Mouse (Mus musculus) cerebellum, postnatal 10 days (tissue): ENCODE data around the gene Tbx1.

Experiments
- DNase-seq, 2 experiments: peaks; one replicate each; pipeline ENCODE4 v3.0.0; 2021; ENCODE audit warnings: mixed read lengths in 2 of 2

Gene Tbx1

GRCm38 (mm10) chr16:18589804-18590790 is at the start of gene Tbx1:
Gene Tbx1 (minus strand): TSS chr16:18590671.
- peak in 1 of 2 experiments; percentile 33 for DNase-seq

DNA sequence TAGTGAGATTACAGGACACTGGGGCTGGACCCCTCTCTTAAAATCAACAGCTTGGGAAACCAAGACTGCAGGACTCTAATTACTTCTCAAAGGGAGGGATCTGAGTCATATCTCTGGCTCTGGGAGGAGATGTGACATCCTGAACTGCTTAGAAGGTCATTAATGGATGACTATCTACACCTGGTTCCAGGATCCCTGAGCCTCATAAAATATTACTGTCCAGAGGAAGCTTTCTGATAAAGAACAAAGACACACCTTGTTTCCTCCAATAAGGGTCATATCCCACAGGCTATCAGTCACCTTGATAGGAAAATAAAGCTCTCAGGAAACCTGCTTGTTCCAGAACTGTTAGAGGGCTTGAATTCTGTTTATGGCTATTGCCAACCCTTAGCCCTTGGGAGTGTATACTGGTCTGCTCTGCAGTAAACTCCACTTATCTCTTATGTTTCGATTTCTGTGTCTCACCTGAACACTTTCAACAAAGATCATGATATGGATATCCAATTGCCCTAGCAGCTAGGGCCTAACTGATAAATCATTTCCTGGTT is 49.0 kb upstream of the Tbx1 start:
- no peak for DNase-seq

DNA sequence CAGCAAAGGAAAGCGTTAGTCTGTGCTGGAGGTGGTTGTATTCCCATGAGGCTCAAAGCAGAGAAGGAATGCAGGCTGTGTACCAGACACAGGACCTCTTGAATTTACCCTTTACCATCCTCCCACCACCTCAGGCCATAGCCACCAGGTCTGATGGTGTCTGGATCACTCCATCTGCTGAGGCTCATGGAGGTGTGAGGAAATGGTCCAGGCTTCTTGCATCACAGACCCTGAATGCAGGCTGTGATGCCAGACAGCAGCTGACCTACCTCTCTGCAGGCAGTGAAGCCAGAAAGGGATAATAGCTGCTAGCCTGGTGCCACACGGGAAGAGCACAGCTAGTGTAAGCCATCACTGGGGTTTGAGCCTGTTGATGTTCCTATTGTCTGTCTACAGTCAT is 47.9 kb upstream of the Tbx1 start:
- DNase-seq: no peak

- no peak for DNase-seq
Measured at GRCm38 (mm10) chr16:18636804-18637203, 46.3 kb upstream of the Tbx1 start.

GRCm38 (mm10) chr16:18636401-18636800 is 45.9 kb upstream of the Tbx1 start:
- no peak for DNase-seq

GRCm38 (mm10) chr16:18633333-18633732 is 42.9 kb upstream of the Tbx1 start:
- no peak for DNase-seq

DNA sequence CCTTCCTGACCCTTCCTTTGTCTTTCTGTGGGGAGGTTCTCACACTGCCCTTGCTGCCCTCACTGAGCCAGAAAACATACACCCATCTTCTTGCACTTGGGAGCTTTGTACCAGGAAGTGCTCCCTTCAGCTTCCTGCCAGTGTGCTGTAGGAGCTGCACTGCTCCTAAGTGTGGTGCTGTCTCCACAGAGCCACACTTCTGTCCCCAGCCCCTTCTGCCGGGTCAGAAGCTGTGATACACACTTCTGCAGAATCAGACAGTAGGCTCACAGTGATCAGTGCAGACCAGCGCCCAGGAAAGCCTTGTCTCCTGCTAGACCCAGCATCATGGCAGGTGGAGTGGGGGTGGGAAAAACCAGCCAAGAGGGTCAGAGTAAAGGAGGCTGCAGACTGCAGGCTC is 42.3 kb upstream of the Tbx1 start:
- no peak for DNase-seq

- peak in 1 of 2 experiments; percentile 38 for DNase-seq
Measured at GRCm38 (mm10) chr16:18632059-18632458, 41.6 kb upstream of the Tbx1 start.

- DNase-seq: no peak
Measured at GRCm38 (mm10) chr16:18631141-18631540, 40.7 kb upstream of the Tbx1 start.

- no peak for DNase-seq
Measured at GRCm38 (mm10) chr16:18630291-18630690, 39.8 kb upstream of the Tbx1 start.

DNA sequence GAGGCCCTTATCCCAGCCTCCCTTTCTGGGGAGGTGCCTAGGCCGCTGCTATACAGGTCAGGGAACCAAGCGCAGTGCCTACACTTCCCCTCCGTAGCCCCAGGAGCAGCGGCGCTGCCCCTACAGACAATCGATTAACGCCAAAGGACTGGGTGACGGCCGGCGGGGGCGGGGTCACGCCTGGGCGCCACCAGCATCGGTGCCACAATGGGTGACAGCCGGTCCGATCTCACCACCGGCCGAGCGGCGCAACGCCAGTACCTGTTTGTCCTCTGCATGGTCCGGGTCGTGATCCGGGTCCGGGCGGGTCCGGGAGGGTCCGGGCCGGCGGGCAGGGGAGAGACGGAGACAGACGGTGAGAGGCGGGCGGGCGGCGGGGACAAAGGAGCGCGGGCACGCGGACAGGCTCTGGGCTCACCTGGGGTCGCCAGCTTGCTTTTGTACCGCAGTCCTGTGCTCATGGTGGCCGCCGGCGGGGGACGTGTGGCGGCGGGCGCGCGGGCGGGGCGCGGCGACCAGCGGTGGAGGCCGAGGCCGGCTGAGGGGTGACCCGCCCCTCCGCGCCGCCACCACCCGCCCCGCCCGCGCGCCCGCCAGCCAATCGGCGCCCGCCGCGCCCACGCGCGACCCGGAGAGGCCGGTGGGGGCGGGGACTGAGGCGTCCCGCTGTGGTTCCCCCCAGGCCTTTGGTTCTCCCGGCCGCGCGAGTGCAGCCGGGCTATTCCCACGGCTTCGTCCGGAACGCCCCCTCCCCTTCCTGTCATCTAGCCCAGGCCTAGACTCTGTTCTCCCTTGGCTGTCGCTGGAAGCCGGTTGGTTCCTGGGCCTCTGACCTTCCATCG is 39.1 kb upstream of the Tbx1 start, which contains the start of gene Sept5:
Gene Sept5 (minus strand): TSS at position 565 of the 842 bp plus-strand sequence.
- DNase-seq: peak; percentile 89 to 92

DNA sequence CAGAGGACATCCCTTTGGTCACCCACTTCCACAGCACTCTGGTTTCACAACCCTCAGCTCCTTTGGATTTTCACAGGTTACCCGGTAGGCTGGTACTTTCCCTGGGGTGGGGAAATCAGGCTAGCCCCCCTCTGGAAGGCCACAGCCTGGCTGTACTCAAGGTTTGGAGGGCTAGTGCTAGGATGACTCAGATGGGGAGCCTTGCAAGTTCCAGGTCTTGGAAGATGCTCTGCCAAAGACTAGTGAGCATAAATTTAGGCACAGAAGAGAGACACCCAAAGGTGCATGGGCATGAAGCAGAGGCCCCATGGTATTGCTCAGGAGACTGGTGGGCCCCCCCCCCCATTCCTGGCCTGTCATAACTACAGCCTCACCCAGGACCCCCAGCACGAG is 38.5 kb upstream of the Tbx1 start:
- peak in 1 of 2 experiments; percentile 33 for DNase-seq

DNA sequence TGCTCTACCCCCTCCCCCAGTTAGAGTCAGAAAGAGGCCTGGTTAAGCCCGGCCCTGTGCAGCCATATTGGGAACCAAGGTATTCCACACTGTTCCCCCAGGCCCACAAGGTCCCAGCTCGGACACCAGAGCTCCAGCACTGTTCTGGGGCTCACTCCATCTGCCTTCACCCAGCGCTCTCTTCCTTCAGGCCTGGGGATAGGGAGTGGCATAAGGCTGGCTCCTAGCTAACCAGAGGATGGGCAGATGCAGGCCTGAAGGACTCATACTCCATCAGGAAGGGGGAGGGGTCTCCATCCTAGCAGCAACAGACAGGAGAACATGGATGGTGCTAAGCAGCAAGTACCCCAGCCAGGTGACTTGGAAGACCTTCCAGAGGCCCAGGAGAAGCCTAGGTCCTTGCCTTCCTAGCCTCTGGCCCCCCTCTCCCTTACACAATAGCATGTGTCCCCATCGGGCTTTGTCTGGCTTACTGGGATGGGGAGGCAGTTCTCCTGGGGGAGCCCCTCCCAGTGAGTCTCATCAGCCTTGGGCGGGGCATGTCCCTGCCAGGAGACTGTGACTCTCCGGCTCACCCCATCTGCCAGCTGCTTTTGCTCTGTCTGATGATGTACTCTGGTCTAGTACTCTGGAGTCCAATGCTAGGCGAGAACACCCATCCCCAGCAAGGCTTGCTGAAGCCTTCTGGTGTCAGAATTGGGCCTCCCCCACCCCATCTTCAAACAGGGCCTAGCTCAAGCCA is 37.9 kb upstream of the Tbx1 start:
- DNase-seq: peak in 1 of 2 experiments; percentile 30

- peak; percentile 35 to 45 for DNase-seq
Measured at GRCm38 (mm10) chr16:18627163-18627562, 36.7 kb upstream of the Tbx1 start.

GRCm38 (mm10) chr16:18626376-18626878 is 36.0 kb upstream of the Tbx1 start, which contains the start of gene Gm49601:
Gene Gm49601 (minus strand): TSS chr16:18626427.
- DNase-seq: peak; percentile 92 to 94

- peak; percentile 73 to 74 for DNase-seq
Measured at GRCm38 (mm10) chr16:18625791-18626311, 35.4 kb upstream of the Tbx1 start.

DNA sequence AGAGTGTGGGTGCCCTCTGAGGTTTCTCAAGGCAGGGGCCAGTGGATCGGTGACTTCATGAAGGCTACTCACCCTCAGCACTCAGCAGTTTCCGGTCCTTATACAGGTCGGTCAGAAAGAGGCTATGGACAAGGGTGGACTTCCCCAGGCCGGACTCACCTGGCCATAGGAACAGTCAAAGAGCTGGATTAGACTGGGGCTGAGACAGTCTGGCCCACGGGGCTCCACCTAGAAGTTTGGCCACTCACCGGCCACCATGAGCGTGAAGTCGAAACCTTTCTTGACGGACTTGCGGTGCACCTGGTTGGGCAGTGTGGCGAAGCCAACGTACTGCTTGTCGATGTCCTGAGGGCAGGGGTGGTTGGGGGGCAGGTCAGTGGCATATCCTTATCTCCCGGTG is 34.6 kb upstream of the Tbx1 start:
- no peak for DNase-seq

- DNase-seq: no peak
Measured at GRCm38 (mm10) chr16:18624641-18625040, 34.2 kb upstream of the Tbx1 start.

DNA sequence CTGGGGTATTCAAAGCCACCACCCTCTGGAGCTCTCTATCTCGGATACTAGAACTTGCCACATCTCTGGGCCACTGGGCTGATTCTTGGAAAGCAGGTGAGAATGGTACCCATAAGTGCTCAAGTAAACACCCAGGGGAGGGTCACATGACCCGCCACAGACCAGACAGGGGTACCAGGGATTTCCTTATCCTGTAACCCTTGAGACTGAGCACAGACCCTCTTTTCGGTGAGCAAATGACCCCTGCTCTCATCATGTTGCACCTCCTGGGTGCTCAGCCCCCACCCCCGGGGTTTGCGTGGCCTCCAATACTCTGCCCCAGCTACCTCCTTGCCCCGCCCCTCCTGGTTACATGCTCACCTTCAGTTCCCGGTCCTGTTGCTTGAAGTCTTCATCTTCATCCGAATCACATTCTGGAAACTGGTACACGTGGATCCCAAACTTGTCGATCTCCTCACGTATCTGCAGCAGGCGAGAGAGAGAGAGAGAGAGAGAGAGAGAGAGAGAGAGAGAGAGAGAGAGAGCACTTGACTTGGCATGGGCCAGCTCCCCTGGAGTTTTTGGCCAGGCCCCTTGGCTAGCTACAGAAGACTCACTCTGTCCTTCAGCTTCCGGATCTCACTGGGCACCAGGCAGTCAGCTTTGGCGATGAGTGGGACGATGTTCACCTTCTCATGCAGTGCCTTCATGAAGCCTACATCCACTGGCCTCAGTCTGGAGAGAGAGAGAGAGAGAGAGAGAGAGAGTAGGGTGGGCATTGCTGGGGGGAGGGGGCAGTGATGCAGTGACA is 33.5 kb upstream of the Tbx1 start:
- DNase-seq: peak; percentile 86 to 87

- DNase-seq: peak; percentile 63 to 66
Measured at GRCm38 (mm10) chr16:18622916-18623750, 32.7 kb upstream of the Tbx1 start.
